ENCODE assay signal across 9 mouse cellular contexts in the genomic region with DNA sequence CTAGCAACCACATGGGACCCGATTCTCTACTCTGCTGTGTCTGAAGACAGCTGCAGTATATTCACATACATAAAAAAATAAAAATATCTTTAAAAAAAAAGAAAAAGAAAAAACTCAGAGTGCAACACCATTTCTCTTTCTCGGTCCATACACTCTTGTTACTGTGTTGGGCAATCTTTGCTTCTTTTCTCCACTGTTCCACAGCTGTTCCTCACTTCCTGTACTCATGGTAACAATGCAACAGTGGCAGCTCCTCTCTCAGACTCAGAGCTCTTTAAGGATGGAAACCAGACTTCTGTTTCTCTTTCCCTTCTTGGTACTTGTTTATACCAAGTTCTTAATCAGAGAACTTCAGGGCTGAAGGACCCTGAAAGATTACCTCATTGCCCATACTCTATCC. TPM values are rescaled to one million over a fixed set of nuclear protein-coding genes. Genes with fewer than 3 reads are reported as not detected.
DNase-seq lines count a peak whose midpoint lies in the region; ATAC-seq and TF ChIP-seq lines count a peak whose summit lies in the region.
"Had no signal": no experiment of that assay in that cellular context is flagged by ENCODE, and none has a peak within 500 bp of the region (broad histone marks: within the 10 kb centered on the region; RNA-seq: fewer than 3 reads in every experiment).

No protein-coding gene starts in this region.

- H3K27me3 ChIP-seq in forebrain, embryonic 14.5 days (replicated peaks; ENCODE audit: control insufficient read depth, insufficient read depth, low read length) = no peaks in the 10 kb centered on the region
- no peaks in the 10 kb centered on the region for H3K27me3 ChIP-seq in liver, embryonic 13.5 days

- H3K36me3 ChIP-seq in forebrain, embryonic 14.5 days (ENCODE audit: control insufficient read depth, insufficient read depth, low read length) = peaks cover 49% of the 10 kb centered on the region
- peaks cover 61% of the 10 kb centered on the region for H3K36me3 ChIP-seq in liver, embryonic 13.5 days

- no peak for DNase-seq in gastrocnemius, adult 2 months
- DNase-seq in gastrocnemius, postnatal 25 days = no peak
- peak; percentile 38 for DNase-seq in A20 (ENCODE audit: low read depth, low spot score)
- no peak for DNase-seq in forebrain, embryonic 14.5 days (ENCODE audit: low spot score)
- no peak for DNase-seq in liver, embryonic 13.5 days
- no peak for DNase-seq in thymus, postnatal 10 days (ENCODE audit: low spot score in 2 of 2)
- DNase-seq in embryo, embryonic 11 days = no peak
- no peak for DNase-seq in urinary bladder, adult 18-20 months (ENCODE audit: low spot score in 2 of 2)
- DNase-seq: B cell, adult 2 months had no signal

- TF ChIP-seq CTCF in gastrocnemius, adult 2 months (IDR thresholded peaks at IDR 0.05) = no peak

- ATAC-seq in forebrain, embryonic 14.5 days = no peak
- ATAC-seq in liver, embryonic 13.5 days (ENCODE audit: low read depth) = no peak

- peaks cover 15% of the 10 kb centered on the region for H3K4me1 ChIP-seq in forebrain, embryonic 14.5 days (ENCODE audit: control insufficient read depth, insufficient read depth, low read length)
- H3K4me1 ChIP-seq in liver, embryonic 13.5 days (replicated peaks) = peaks cover 44% of the 10 kb centered on the region

- peak overlapping the region; percentile 98 for H3K27ac ChIP-seq in gastrocnemius, adult 2 months
- no peak overlapping the region for H3K27ac ChIP-seq in forebrain, embryonic 14.5 days (ENCODE audit: low read depth, low read length)
- H3K27ac ChIP-seq in liver, embryonic 13.5 days = peak overlapping the region; percentile 83

- no peaks in the 10 kb centered on the region for H3K9me3 ChIP-seq in forebrain, embryonic 14.5 days (replicated peaks; ENCODE audit: control insufficient read depth, low read length)
- no peaks in the 10 kb centered on the region for H3K9me3 ChIP-seq in liver, embryonic 13.5 days (replicated peaks)

- peak overlapping the region; percentile 97; the same call in 1 of the 2 replicates for H3K9ac ChIP-seq in forebrain, embryonic 14.5 days (ENCODE audit: low read length)
- peak overlapping the region; percentile 88 for H3K9ac ChIP-seq in liver, embryonic 13.5 days

- 91% methylated on average over 2 of the region's 2 CpGs for WGBS in forebrain, embryonic 14.5 days
- 71% methylated on average over 2 of the region's 2 CpGs for WGBS in liver, embryonic 13.5 days (ENCODE audit: insufficient replicate concordance)

- H3K4me2 ChIP-seq in forebrain, embryonic 14.5 days (ENCODE audit: low read length) = peak overlapping the region; percentile 73
- peak overlapping the region; percentile 79 for H3K4me2 ChIP-seq in liver, embryonic 13.5 days

- intact Hi-C loops in gastrocnemius, adult 2 months (cut with DNase I) = loop anchor here (5.0 kb wide), 1 partner anchor 39 kb away; a partner anchor contains a TSS

- H3K4me3 ChIP-seq in gastrocnemius, adult 2 months = peak overlapping the region; percentile 87
- H3K4me3 ChIP-seq in forebrain, embryonic 14.5 days (ENCODE audit: low read depth, low read length) = peak overlapping the region; percentile 93
- peak overlapping the region; percentile 74 for H3K4me3 ChIP-seq in liver, embryonic 13.5 days (replicated peaks)

RNA-seq across cellular contexts. Expression of a gene that starts 1.1 kb away (rescaled TPM):
- total RNA-seq in gastrocnemius, adult 2 months (2021) = 10 to 100 TPM; 18.5 to 20.6 TPM
- total RNA-seq in gastrocnemius, postnatal 25 days (2021) = 10 to 100 TPM; 12.1 to 15.4 TPM
- polyA plus RNA-seq in forebrain, embryonic 14.5 days (2014; fragmentation: Nextera tagmentation; extraction: Ambion mirVana) = 51.1 and 55.9 TPM in 2 replicates
- polyA plus RNA-seq in liver, embryonic 13.5 days (2015; fragmentation: Nextera tagmentation; extraction: Ambion mirVana) = 17.5 and 21.0 TPM in 2 replicates

RNA-seq across cellular contexts. Expression of a gene that starts 1.2 kb away (rescaled TPM):
- 100 to 1,000 TPM; 460 to 625 TPM for total RNA-seq in gastrocnemius, adult 2 months (2021)
- total RNA-seq in gastrocnemius, postnatal 25 days (2021) = 100 to 1,000 TPM; 455 to 488 TPM
- 230 and 240 TPM in 2 replicates for polyA plus RNA-seq in forebrain, embryonic 14.5 days (2014; fragmentation: Nextera tagmentation; extraction: Ambion mirVana)
- 156 and 162 TPM in 2 replicates for polyA plus RNA-seq in liver, embryonic 13.5 days (2015; fragmentation: Nextera tagmentation; extraction: Ambion mirVana)

RNA-seq across cellular contexts. Expression of a gene that starts 17.7 kb away (rescaled TPM):
- 1 to 10 TPM; 4.3 to 6.1 TPM for total RNA-seq in gastrocnemius, adult 2 months (2021)
- 1 to 10 TPM; 3.2 to 4.3 TPM for total RNA-seq in gastrocnemius, postnatal 25 days (2021)
- polyA plus RNA-seq in forebrain, embryonic 14.5 days (2014; fragmentation: Nextera tagmentation; extraction: Ambion mirVana) = 18.4 and 18.8 TPM in 2 replicates
- 3.0 and 4.4 TPM in 2 replicates for polyA plus RNA-seq in liver, embryonic 13.5 days (2015; fragmentation: Nextera tagmentation; extraction: Ambion mirVana)

RNA-seq across cellular contexts. Expression of a gene that starts 36.8 kb away (rescaled TPM):
- total RNA-seq in gastrocnemius, adult 2 months (2021) = 10 to 100 TPM; 59.5 to 62.3 TPM
- 10 to 100 TPM; 39.5 to 54.5 TPM for total RNA-seq in gastrocnemius, postnatal 25 days (2021)
- 76.4 and 91.0 TPM in 2 replicates for polyA plus RNA-seq in forebrain, embryonic 14.5 days (2014; fragmentation: Nextera tagmentation; extraction: Ambion mirVana)
- 54.9 and 68.3 TPM in 2 replicates for polyA plus RNA-seq in liver, embryonic 13.5 days (2015; fragmentation: Nextera tagmentation; extraction: Ambion mirVana)

RNA-seq across cellular contexts. Expression of a gene that starts 56.4 kb away (rescaled TPM):
- total RNA-seq in gastrocnemius, adult 2 months (2021) = 100 to 1,000 TPM; 156 to 179 TPM
- 100 to 1,000 TPM; 164 to 165 TPM for total RNA-seq in gastrocnemius, postnatal 25 days (2021)
- 318 and 353 TPM in 2 replicates for polyA plus RNA-seq in forebrain, embryonic 14.5 days (2014; fragmentation: Nextera tagmentation; extraction: Ambion mirVana)
- 152 and 154 TPM in 2 replicates for polyA plus RNA-seq in liver, embryonic 13.5 days (2015; fragmentation: Nextera tagmentation; extraction: Ambion mirVana)
